Mouse (Mus musculus): Measurements from ENCODE around the gene Llph. TPM values are rescaled to one million over a fixed set of nuclear protein-coding genes. Genes with fewer than 3 reads are reported as not detected.
A peak's percentile ranks its signal among the peaks of the same experiment; 100 is the strongest.

Gene Llph
- 52.2 and 54.6 TPM in 2 replicates for polyA plus RNA-seq (2015; fragmentation: Nextera tagmentation; extraction: Ambion mirVana)

- H3K4me2 ChIP-seq = peak within 1 kb of the TSS; percentile 94
- H3K4me1 ChIP-seq = peaks cover 24% of the 10 kb centered on the region
- H3K9me3 ChIP-seq = no peaks in the 10 kb centered on the region
- peak; percentile 81 for ATAC-seq (ENCODE audit: insufficient number of reproducible peaks, insufficient read depth, low FRiP score, low TSS enrichment, low read depth)
- no peaks in the 10 kb centered on the region for H3K27me3 ChIP-seq
- H3K9ac ChIP-seq = peak within 1 kb of the TSS; percentile 91
- peaks cover 37% of the 10 kb centered on the region for H3K36me3 ChIP-seq
- peak within 1 kb of the TSS; percentile 100 for H3K4me3 ChIP-seq
- under 1% methylated on average over 57 of the region's 57 CpGs for WGBS
- H3K27ac ChIP-seq = no peak within 1 kb of the TSS; the same call in 1 of the 2 replicates
Measured at GRCm38 (mm10) chr10:120226871-120227661, at the start of gene Llph. TSS of gene Llph (plus strand) at chr10:120227070.

- Histone ChIP-seq H3K36me3 (no peaks in the 10 kb centered on the region), H3K9ac (no peak overlapping the region), H3K4me2 (no peak overlapping the region), H3K9me3 (no peaks in the 10 kb centered on the region), H3K27ac (no peak overlapping the region), H3K27me3 (no peaks in the 10 kb centered on the region), H3K4me3 (no peak overlapping the region), H3K4me1 (no peaks in the 10 kb centered on the region)
- ATAC-seq (ENCODE audit: insufficient number of reproducible peaks, insufficient read depth, low FRiP score, low TSS enrichment, low read depth) = no peak
- WGBS = 88% methylated on average over 1 of the region's 1 CpGs
Measured at GRCm38 (mm10) chr10:120182887-120183286, 44.0 kb upstream of the Llph start.

GRCm38 (mm10) chr10:120183342-120183741, 43.5 kb upstream of the Llph start:
- ATAC-seq (ENCODE audit: insufficient number of reproducible peaks, insufficient read depth, low FRiP score, low TSS enrichment, low read depth) = no peak
- Histone ChIP-seq H3K27ac (no peak overlapping the region), H3K36me3 (no peaks in the 10 kb centered on the region), H3K9me3 (no peaks in the 10 kb centered on the region), H3K27me3 (no peaks in the 10 kb centered on the region), H3K4me1 (no peaks in the 10 kb centered on the region), H3K4me2 (no peak overlapping the region), H3K9ac (no peak overlapping the region), H3K4me3 (no peak overlapping the region)
- 89% methylated on average over 2 of the region's 2 CpGs for WGBS

- no peaks in the 10 kb centered on the region for H3K27me3 ChIP-seq
- H3K4me3 ChIP-seq = no peak overlapping the region
- H3K27ac ChIP-seq = no peak overlapping the region
- no peak overlapping the region for H3K4me2 ChIP-seq
- H3K9me3 ChIP-seq = no peaks in the 10 kb centered on the region
- WGBS = 70% methylated on average over 2 of the region's 2 CpGs
- 0 out of 2 replicates have a peak, but pooled peaks cover 5% of the 10 kb centered on the region for H3K4me1 ChIP-seq
- H3K36me3 ChIP-seq = no peaks in the 10 kb centered on the region
- no peak overlapping the region for H3K9ac ChIP-seq
- ATAC-seq (ENCODE audit: insufficient number of reproducible peaks, insufficient read depth, low FRiP score, low TSS enrichment, low read depth) = no peak
Measured at GRCm38 (mm10) chr10:120188513-120188912, 38.4 kb upstream of the Llph start.

- H3K4me2 ChIP-seq = no peak overlapping the region
- ATAC-seq (ENCODE audit: insufficient number of reproducible peaks, insufficient read depth, low FRiP score, low TSS enrichment, low read depth) = no peak
- no peaks in the 10 kb centered on the region for H3K36me3 ChIP-seq
- no peak overlapping the region for H3K9ac ChIP-seq
- H3K27ac ChIP-seq = no peak overlapping the region
- H3K4me3 ChIP-seq = no peak overlapping the region
- H3K4me1 ChIP-seq = 0 out of 2 replicates have a peak, but pooled peaks cover 5% of the 10 kb centered on the region
- no peaks in the 10 kb centered on the region for H3K27me3 ChIP-seq
- 62% methylated on average over 11 of the region's 11 CpGs for WGBS
- H3K9me3 ChIP-seq = no peaks in the 10 kb centered on the region
Measured at GRCm38 (mm10) chr10:120189276-120189675, 37.6 kb upstream of the Llph start.

- no peak for ATAC-seq (ENCODE audit: insufficient number of reproducible peaks, insufficient read depth, low FRiP score, low TSS enrichment, low read depth)
Measured at GRCm38 (mm10) chr10:120189782-120190181, 37.1 kb upstream of the Llph start.

GRCm38 (mm10) chr10:120191165-120191564, 35.7 kb upstream of the Llph start:
- no peak overlapping the region for H3K4me3 ChIP-seq
- 81% methylated on average over 6 of the region's 6 CpGs for WGBS
- no peak overlapping the region for H3K4me2 ChIP-seq
- no peak overlapping the region for H3K9ac ChIP-seq
- H3K9me3 ChIP-seq = no peaks in the 10 kb centered on the region
- no peak overlapping the region for H3K27ac ChIP-seq
- ATAC-seq (ENCODE audit: insufficient number of reproducible peaks, insufficient read depth, low FRiP score, low TSS enrichment, low read depth) = no peak
- H3K27me3 ChIP-seq = no peaks in the 10 kb centered on the region
- 0 out of 2 replicates have a peak, but pooled peaks cover 5% of the 10 kb centered on the region for H3K4me1 ChIP-seq
- H3K36me3 ChIP-seq = no peaks in the 10 kb centered on the region

More at GRCm38 (mm10) chr10:120189782-120190181, 37.1 kb upstream of the Llph start:
- no peaks in the 10 kb centered on the region for H3K9me3 ChIP-seq
- 30% methylated on average over 6 of the region's 6 CpGs for WGBS
- H3K4me3 ChIP-seq = no peak overlapping the region
- H3K4me2 ChIP-seq = no peak overlapping the region
- no peaks in the 10 kb centered on the region for H3K27me3 ChIP-seq
- no peak overlapping the region for H3K9ac ChIP-seq
- H3K36me3 ChIP-seq = no peaks in the 10 kb centered on the region
- 0 out of 2 replicates have a peak, but pooled peaks cover 5% of the 10 kb centered on the region for H3K4me1 ChIP-seq
- no peak overlapping the region for H3K27ac ChIP-seq

GRCm38 (mm10) chr10:120192278-120192677, 34.6 kb upstream of the Llph start:
- WGBS = 92% methylated on average over 4 of the region's 4 CpGs

GRCm38 (mm10) chr10:120193255-120193654, 33.6 kb upstream of the Llph start:
- 89% methylated on average over 8 of the region's 8 CpGs for WGBS
- Histone ChIP-seq H3K4me2 (no peak overlapping the region), H3K27me3 (peaks cover 7% of the 10 kb centered on the region; the same call in 1 of the 2 replicates), H3K4me3 (no peak overlapping the region), H3K4me1 (0 out of 2 replicates have a peak, but pooled peaks cover 5% of the 10 kb centered on the region), H3K27ac (no peak overlapping the region), H3K9ac (no peak overlapping the region), H3K9me3 (no peaks in the 10 kb centered on the region), H3K36me3 (no peaks in the 10 kb centered on the region)
- no peak for ATAC-seq (ENCODE audit: insufficient number of reproducible peaks, insufficient read depth, low FRiP score, low TSS enrichment, low read depth)

More at GRCm38 (mm10) chr10:120192278-120192677, 34.6 kb upstream of the Llph start:
- Histone ChIP-seq H3K4me1 (0 out of 2 replicates have a peak, but pooled peaks cover 5% of the 10 kb centered on the region), H3K9ac (no peak overlapping the region), H3K36me3 (no peaks in the 10 kb centered on the region), H3K4me2 (no peak overlapping the region), H3K9me3 (no peaks in the 10 kb centered on the region), H3K27ac (no peak overlapping the region), H3K27me3 (peaks cover 2% of the 10 kb centered on the region; the same call in 1 of the 2 replicates), H3K4me3 (no peak overlapping the region)
- ATAC-seq (ENCODE audit: insufficient number of reproducible peaks, insufficient read depth, low FRiP score, low TSS enrichment, low read depth) = no peak

GRCm38 (mm10) chr10:120197061-120197835, 29.6 kb upstream of the Llph start:
- Histone ChIP-seq H3K27ac (no peak overlapping the region), H3K4me2 (no peak overlapping the region), H3K4me1 (peaks cover 9% of the 10 kb centered on the region), H3K27me3 (peaks cover 19% of the 10 kb centered on the region), H3K36me3 (no peaks in the 10 kb centered on the region), H3K9me3 (no peaks in the 10 kb centered on the region), H3K9ac (no peak overlapping the region), H3K4me3 (no peak overlapping the region)
- no peak for ATAC-seq (ENCODE audit: insufficient number of reproducible peaks, insufficient read depth, low FRiP score, low TSS enrichment, low read depth)
- 77% methylated on average over 14 of the region's 14 CpGs for WGBS

GRCm38 (mm10) chr10:120201131-120201921, 25.5 kb upstream of the Llph start, which contains the start of gene Tmbim4:
TSS of gene Tmbim4 (plus strand) at chr10:120201590.
- H3K4me1 ChIP-seq = peaks cover 9% of the 10 kb centered on the region
- H3K27me3 ChIP-seq = peaks cover 19% of the 10 kb centered on the region
- H3K27ac ChIP-seq = no peak within 1 kb of the TSS
- no peaks in the 10 kb centered on the region for H3K36me3 ChIP-seq
- peak within 1 kb of the TSS; percentile 72 for H3K9ac ChIP-seq
- WGBS = 1% methylated on average over 65 of the region's 65 CpGs
- peak within 1 kb of the TSS; percentile 93 for H3K4me2 ChIP-seq
- H3K9me3 ChIP-seq = no peaks in the 10 kb centered on the region
- ATAC-seq (ENCODE audit: insufficient number of reproducible peaks, insufficient read depth, low FRiP score, low TSS enrichment, low read depth) = peak; percentile 59; the same call in 1 of the 2 replicates
- peak within 1 kb of the TSS; percentile 60 for H3K4me3 ChIP-seq

Data from embryonic facial prominence, embryonic 13.5 days (tissue).